10 mouse cellular contexts compared by ENCODE assay signal in the genomic region with DNA sequence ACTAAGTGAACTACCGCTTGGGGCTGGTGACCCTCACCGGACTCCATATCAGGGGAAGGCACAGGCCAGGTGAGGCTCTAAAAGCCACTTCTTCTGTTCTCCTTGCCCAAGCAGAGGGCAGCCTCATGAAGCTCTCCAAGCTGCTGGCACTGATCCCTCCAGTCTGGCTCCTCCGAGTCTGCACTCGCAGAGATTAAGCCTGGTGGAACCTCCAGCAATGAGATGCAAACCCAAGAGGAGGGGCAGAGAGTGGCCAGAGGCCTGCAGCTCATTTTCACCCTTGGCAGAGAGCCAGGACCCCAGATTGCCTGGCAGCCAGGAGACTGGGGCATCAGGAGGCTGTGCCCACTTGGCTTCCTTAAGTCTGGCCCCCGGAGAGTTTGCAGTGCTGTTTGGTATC. TPM values are rescaled to one million over a fixed set of nuclear protein-coding genes. Genes with fewer than 3 reads are reported as not detected.
DNase-seq lines count a peak whose midpoint lies in the region; ATAC-seq lines count a peak whose summit lies in the region.
"Had no signal": no experiment of that assay in that cellular context is flagged by ENCODE, and none has a peak within 500 bp of the region (broad histone marks: within the 10 kb centered on the region; RNA-seq: fewer than 3 reads in every experiment).

No protein-coding gene starts in this region.

- 45% methylated on average over 5 of the region's 5 CpGs for WGBS in heart, embryonic 13.5 days

- peaks cover 9% of the 10 kb centered on the region for H3K9me3 ChIP-seq in heart, embryonic 13.5 days
- H3K9me3 ChIP-seq: megakaryocyte, embryonic 14.5 days had no signal

- H3K4me1 ChIP-seq in heart, embryonic 13.5 days: peaks cover 42% of the 10 kb centered on the region

- ATAC-seq in heart, embryonic 13.5 days (ENCODE audit: extremely low read depth, insufficient number of reproducible peaks, low FRiP score, low TSS enrichment): no peak

- H3K9ac ChIP-seq in heart, embryonic 13.5 days: peak overlapping the region; percentile 50; the same call in 1 of the 2 replicates
- H3K9ac ChIP-seq: limb, embryonic 12.5 days had no signal

- no peak overlapping the region for H3K4me3 ChIP-seq in heart, embryonic 13.5 days
- H3K4me3 ChIP-seq: limb, embryonic 12.5 days; megakaryocyte, embryonic 14.5 days had no signal

- H3K36me3 ChIP-seq in heart, embryonic 13.5 days: peaks cover 23% of the 10 kb centered on the region

- no peaks in the 10 kb centered on the region for H3K27me3 ChIP-seq in heart, embryonic 13.5 days (replicated peaks)

- no peak for DNase-seq in heart, postnatal 36 days
- peak; percentile 46 for DNase-seq in ovary, postnatal 36 days (ENCODE audit: low spot score)
- DNase-seq in ovary, postnatal 14 days (ENCODE audit: low spot score): no peak
- DNase-seq in cerebellum, postnatal 14 days: peak; percentile 87 to 89
- DNase-seq in kidney, postnatal 36 days: peak; percentile 46 to 47
- DNase-seq in gastrocnemius, postnatal 36 days: no peak
- no peak for DNase-seq in urinary bladder, postnatal 10 days (ENCODE audit: low spot score)

- peak overlapping the region; percentile 78 for H3K27ac ChIP-seq in heart, embryonic 13.5 days (replicated peaks)
- H3K27ac ChIP-seq: limb, embryonic 12.5 days had no signal

- H3K4me2 ChIP-seq in heart, embryonic 13.5 days: 0 out of 2 replicates have a peak overlapping the region, but pooled peaks have one; percentile 18
- H3K4me2 ChIP-seq: limb, embryonic 12.5 days had no signal

- intact Hi-C loops in heart, postnatal 36 days (cut with DNase I): no loop called here
- intact Hi-C loops in gastrocnemius, postnatal 36 days (cut with DNase I): no loop called here

RNA-seq across cellular contexts. Expression of a gene that starts 27.1 kb away (rescaled TPM):
- polyA plus RNA-seq in heart, embryonic 13.5 days (2015; fragmentation: Nextera tagmentation; extraction: Ambion mirVana): 2.8 and 3.6 TPM in 2 replicates
- total RNA-seq in heart, postnatal 36 days (2021): 10 to 100 TPM in 1 of 2 experiments, 1 to 10 TPM in 1; 8.8 to 10.4 TPM
- 1 to 10 TPM in 1 of 2 experiments, under 1 TPM in 1; 0.57 to 1.1 TPM for total RNA-seq in gastrocnemius, postnatal 36 days (2021)

Comparison
In these comparisons a context has a peak if more than half of its experiments do, and no peak if none do; other contexts are left out.
1. DNase-seq: peak in ovary, postnatal 36 days (single experiment), cerebellum, postnatal 14 days (2 of 2) and kidney, postnatal 36 days (2 of 2); none in heart, postnatal 36 days (0 of 2), ovary, postnatal 14 days (single experiment), gastrocnemius, postnatal 36 days (0 of 2) and urinary bladder, postnatal 10 days (single experiment).
2. RNA of a gene that starts 27.1 kb away (total RNA-seq): 8.8 to 10.4 TPM in heart, postnatal 36 days; 0.57 to 1.1 TPM in gastrocnemius, postnatal 36 days; every median in the first group is over 4 times any median in the second.